Mouse (Mus musculus): ENCODE measurements around the gene Tcte2. TPM values are rescaled to one million over a fixed set of nuclear protein-coding genes. Genes with fewer than 3 reads are reported as not detected.
A peak's percentile ranks its signal among the peaks of the same experiment; 100 is the strongest.
"Not testable (repeated sequence)": the region's sequence is repeated elsewhere in the genome, so short reads cannot be mapped to it uniquely, and the experiment has no call there.

The Tcte2 gene
- polyA plus RNA-seq, 1 experiment from 2014 or later: 16.8 TPM

- no peak for DNase-seq (ENCODE audit: low spot score)
- no peak overlapping the region for H3K27ac ChIP-seq (ENCODE audit: low read depth, low read length)
- H3K4me2 ChIP-seq (replicated peaks; ENCODE audit: low read depth, low read length): no peak overlapping the region
- H3K9ac ChIP-seq (ENCODE audit: low read depth, low read length): no peak overlapping the region
- no peak overlapping the region for H3K4me3 ChIP-seq (ENCODE audit: low read depth, low read length)
- no peaks in the 10 kb centered on the region for H3K36me3 ChIP-seq (ENCODE audit: control insufficient read depth, insufficient read depth, low read length)
- ATAC-seq (ENCODE audit: low FRiP score): no peak
- H3K27me3 ChIP-seq (ENCODE audit: control insufficient read depth, insufficient read depth, low read length): no peaks in the 10 kb centered on the region
- 93% methylated on average over 5 of the region's 6 CpGs for WGBS
- no peaks in the 10 kb centered on the region for H3K9me3 ChIP-seq (ENCODE audit: control insufficient read depth, low read length)
- H3K4me1 ChIP-seq (replicated peaks; ENCODE audit: control insufficient read depth, insufficient read depth, low read length): peaks cover 6% of the 10 kb centered on the region; the same call in 1 of the 2 replicates
Measured at GRCm38 (mm10) chr17:13681686-13682085, 79.9 kb downstream of the Tcte2 start.

GRCm38 (mm10) chr17:13681126-13681525 lies 80.5 kb downstream of the Tcte2 start:
- WGBS: 82% methylated on average over 6 of the region's 6 CpGs
- Histone ChIP-seq H3K9me3 (ENCODE audit: control insufficient read depth, low read length) (no peaks in the 10 kb centered on the region), H3K27ac (ENCODE audit: low read depth, low read length) (no peak overlapping the region), H3K4me3 (ENCODE audit: low read depth, low read length) (no peak overlapping the region), H3K36me3 (ENCODE audit: control insufficient read depth, insufficient read depth, low read length) (no peaks in the 10 kb centered on the region), H3K4me2 (replicated peaks; ENCODE audit: low read depth, low read length) (no peak overlapping the region), H3K9ac (ENCODE audit: low read depth, low read length) (no peak overlapping the region), H3K27me3 (ENCODE audit: control insufficient read depth, insufficient read depth, low read length) (no peaks in the 10 kb centered on the region), H3K4me1 (replicated peaks; ENCODE audit: control insufficient read depth, insufficient read depth, low read length) (peaks cover 6% of the 10 kb centered on the region; the same call in 1 of the 2 replicates)
- DNase-seq (ENCODE audit: low spot score) (no peak), ATAC-seq (ENCODE audit: low FRiP score) (no peak)

GRCm38 (mm10) chr17:13680318-13680717 lies 81.3 kb downstream of the Tcte2 start:
- Histone ChIP-seq H3K4me2 (replicated peaks; ENCODE audit: low read depth, low read length) (no peak overlapping the region), H3K9me3 (ENCODE audit: control insufficient read depth, low read length) (no peaks in the 10 kb centered on the region), H3K4me3 (ENCODE audit: low read depth, low read length) (no peak overlapping the region), H3K27me3 (ENCODE audit: control insufficient read depth, insufficient read depth, low read length) (no peaks in the 10 kb centered on the region), H3K27ac (ENCODE audit: low read depth, low read length) (no peak overlapping the region), H3K9ac (ENCODE audit: low read depth, low read length) (no peak overlapping the region), H3K36me3 (ENCODE audit: control insufficient read depth, insufficient read depth, low read length) (no peaks in the 10 kb centered on the region), H3K4me1 (replicated peaks; ENCODE audit: control insufficient read depth, insufficient read depth, low read length) (peaks cover 8% of the 10 kb centered on the region; the same call in 1 of the 2 replicates)
- ATAC-seq (ENCODE audit: low FRiP score): no peak
- no peak for DNase-seq (ENCODE audit: low spot score)
- 82% methylated on average over 4 of the region's 4 CpGs for WGBS

- DNase-seq (ENCODE audit: low spot score) (no peak), ATAC-seq (ENCODE audit: low FRiP score) (no peak)
- Histone ChIP-seq H3K4me3 (ENCODE audit: low read depth, low read length) (no peak overlapping the region), H3K4me1 (replicated peaks; ENCODE audit: control insufficient read depth, insufficient read depth, low read length) (peaks cover 8% of the 10 kb centered on the region; the same call in 1 of the 2 replicates), H3K27me3 (ENCODE audit: control insufficient read depth, insufficient read depth, low read length) (no peaks in the 10 kb centered on the region), H3K36me3 (ENCODE audit: control insufficient read depth, insufficient read depth, low read length) (no peaks in the 10 kb centered on the region), H3K4me2 (replicated peaks; ENCODE audit: low read depth, low read length) (no peak overlapping the region), H3K27ac (ENCODE audit: low read depth, low read length) (no peak overlapping the region), H3K9ac (ENCODE audit: low read depth, low read length) (no peak overlapping the region), H3K9me3 (ENCODE audit: control insufficient read depth, low read length) (no peaks in the 10 kb centered on the region)
- 84% methylated on average over 6 of the region's 6 CpGs for WGBS
Measured at GRCm38 (mm10) chr17:13679725-13680124, 81.9 kb downstream of the Tcte2 start.

- Histone ChIP-seq H3K9ac (ENCODE audit: low read depth, low read length) (peak overlapping the region; percentile 37; the same call in 1 of the 2 replicates), H3K4me3 (ENCODE audit: low read depth, low read length) (no peak overlapping the region), H3K36me3 (ENCODE audit: control insufficient read depth, insufficient read depth, low read length) (no peaks in the 10 kb centered on the region), H3K4me2 (replicated peaks; ENCODE audit: low read depth, low read length) (no peak overlapping the region), H3K4me1 (replicated peaks; ENCODE audit: control insufficient read depth, insufficient read depth, low read length) (peaks cover 6% of the 10 kb centered on the region; the same call in 1 of the 2 replicates), H3K27ac (ENCODE audit: low read depth, low read length) (0 out of 2 replicates have a peak overlapping the region, but pooled peaks have one; percentile 24), H3K27me3 (ENCODE audit: control insufficient read depth, insufficient read depth, low read length) (no peaks in the 10 kb centered on the region), H3K9me3 (ENCODE audit: control insufficient read depth, low read length) (no peaks in the 10 kb centered on the region)
- 34% methylated on average over 9 of the region's 9 CpGs for WGBS
- ATAC-seq (ENCODE audit: low FRiP score): no peak
- DNase-seq (ENCODE audit: low spot score): peak; percentile 46
Measured at GRCm38 (mm10) chr17:13677225-13678148, 84.1 kb downstream of the Tcte2 start.

GRCm38 (mm10) chr17:13676099-13676498 lies 85.5 kb downstream of the Tcte2 start:
- not testable (repeated sequence) for DNase-seq (ENCODE audit: low spot score); H3K27me3 ChIP-seq (ENCODE audit: control insufficient read depth, insufficient read depth, low read length); H3K4me3 ChIP-seq (ENCODE audit: low read depth, low read length); H3K4me2 ChIP-seq (replicated peaks; ENCODE audit: low read depth, low read length); H3K27ac ChIP-seq (ENCODE audit: low read depth, low read length); H3K9me3 ChIP-seq (ENCODE audit: control insufficient read depth, low read length); H3K36me3 ChIP-seq (ENCODE audit: control insufficient read depth, insufficient read depth, low read length); ATAC-seq (ENCODE audit: low FRiP score); H3K4me1 ChIP-seq (replicated peaks; ENCODE audit: control insufficient read depth, insufficient read depth, low read length); H3K9ac ChIP-seq (ENCODE audit: low read depth, low read length)
- 87% methylated on average over 3 of the region's 3 CpGs for WGBS

GRCm38 (mm10) chr17:13675630-13676029 lies 86.0 kb downstream of the Tcte2 start:
- Histone ChIP-seq H3K9ac (ENCODE audit: low read depth, low read length) (no peak overlapping the region), H3K4me3 (ENCODE audit: low read depth, low read length) (no peak overlapping the region), H3K27me3 (ENCODE audit: control insufficient read depth, insufficient read depth, low read length) (no peaks in the 10 kb centered on the region), H3K4me2 (replicated peaks; ENCODE audit: low read depth, low read length) (no peak overlapping the region), H3K4me1 (replicated peaks; ENCODE audit: control insufficient read depth, insufficient read depth, low read length) (peaks cover 6% of the 10 kb centered on the region; the same call in 1 of the 2 replicates), H3K36me3 (ENCODE audit: control insufficient read depth, insufficient read depth, low read length) (no peaks in the 10 kb centered on the region), H3K27ac (ENCODE audit: low read depth, low read length) (no peak overlapping the region), H3K9me3 (ENCODE audit: control insufficient read depth, low read length) (no peaks in the 10 kb centered on the region)
- 22% methylated on average over 4 of the region's 4 CpGs for WGBS
- peak; percentile 19 for DNase-seq (ENCODE audit: low spot score)
- peak; percentile 36; the same call in 1 of the 2 replicates for ATAC-seq (ENCODE audit: low FRiP score)

- WGBS: 88% methylated on average over 6 of the region's 6 CpGs
- no peak for DNase-seq (ENCODE audit: low spot score)
- H3K27ac ChIP-seq (ENCODE audit: low read depth, low read length): no peak overlapping the region
- no peak for ATAC-seq (ENCODE audit: low FRiP score)
- H3K36me3 ChIP-seq (ENCODE audit: control insufficient read depth, insufficient read depth, low read length): no peaks in the 10 kb centered on the region
- no peak overlapping the region for H3K4me3 ChIP-seq (ENCODE audit: low read depth, low read length)
- no peak overlapping the region for H3K9ac ChIP-seq (ENCODE audit: low read depth, low read length)
- H3K4me2 ChIP-seq (replicated peaks; ENCODE audit: low read depth, low read length): no peak overlapping the region
- H3K27me3 ChIP-seq (ENCODE audit: control insufficient read depth, insufficient read depth, low read length): no peaks in the 10 kb centered on the region
- no peaks in the 10 kb centered on the region for H3K9me3 ChIP-seq (ENCODE audit: control insufficient read depth, low read length)
- H3K4me1 ChIP-seq (replicated peaks; ENCODE audit: control insufficient read depth, insufficient read depth, low read length): peaks cover 5% of the 10 kb centered on the region; the same call in 1 of the 2 replicates
Measured at GRCm38 (mm10) chr17:13674695-13675306, 86.8 kb downstream of the Tcte2 start.
